Mouse (Mus musculus) small intestine, adult 2 months (tissue): Measurements from ENCODE around the gene Wdr61.

Source experiments
- CTCF ChIP-seq: fragments of 200-500 bp; IDR thresholded peaks from 2 replicates; pipeline ENCODE4 v1.5.1; 2012; ENCODE audit warnings: low read depth, mild to moderate bottlenecking, control low read depth, inconsistent platforms, low read length, moderate library complexity, mixed read lengths; ENCODE audit not compliant: insufficient replicate concordance, insufficient read length; ENCODE audit errors: extremely low read depth
- POLR2A ChIP-seq: fragments of 200-500 bp; IDR thresholded peaks from 2 replicates; pipeline ENCODE4 v1.6.1; 2012; ENCODE audit warnings: low read depth, mild to moderate bottlenecking, control low read depth, inconsistent platforms, low read length, moderate library complexity

DNA sequence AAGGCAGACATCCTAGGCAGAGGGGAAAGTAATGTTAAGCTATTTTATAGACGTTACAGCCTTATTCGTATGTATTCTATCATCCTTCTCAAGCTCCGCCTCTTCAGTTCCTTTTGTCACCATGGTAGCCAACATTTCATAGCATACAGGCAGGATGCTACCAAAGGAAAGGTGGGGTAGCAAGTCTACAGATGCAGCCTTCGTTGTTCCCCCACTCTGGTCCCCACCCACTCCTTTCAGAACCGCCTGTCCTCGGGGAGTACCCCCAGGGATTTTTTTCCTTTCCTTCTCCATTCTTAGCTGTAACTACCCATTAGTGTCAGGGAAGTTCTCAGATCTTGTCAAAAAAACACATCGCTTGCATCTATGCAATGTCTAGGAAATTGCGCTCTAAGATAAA lies 45.0 kb upstream of the Wdr61 start:
- no peak for TF ChIP-seq POLR2A
- no peak for TF ChIP-seq CTCF
